Mouse (Mus musculus) urinary bladder, postnatal 14 days (tissue): ENCODE results near the gene Rps6ka3.

ENCODE experiments used
- DNase-seq: peaks from one replicate; pipeline ENCODE4 v3.0.0; 2021; ENCODE audit warnings: low spot score

The Rps6ka3 gene

DNA sequence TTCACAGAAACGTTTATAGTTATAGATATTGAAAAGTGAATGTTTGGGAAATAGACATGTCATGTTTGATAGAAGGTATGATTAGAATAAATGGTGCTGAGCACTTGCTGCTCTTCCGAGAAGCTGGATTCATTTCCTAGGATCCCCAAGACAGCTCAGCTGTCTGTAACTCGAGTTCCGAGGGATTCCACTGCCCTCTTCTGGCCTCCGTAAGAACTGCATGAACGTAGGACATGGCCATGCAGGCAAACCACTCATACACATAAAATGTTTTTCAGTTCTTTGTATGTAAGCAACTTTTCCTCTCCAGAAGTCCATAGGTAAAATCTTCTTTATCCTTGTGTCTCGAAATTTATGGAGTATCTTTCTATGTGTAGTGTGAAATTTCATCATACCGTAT, 111.2 kb downstream of the Rps6ka3 start:
- DNase-seq = peak; percentile 64

DNA sequence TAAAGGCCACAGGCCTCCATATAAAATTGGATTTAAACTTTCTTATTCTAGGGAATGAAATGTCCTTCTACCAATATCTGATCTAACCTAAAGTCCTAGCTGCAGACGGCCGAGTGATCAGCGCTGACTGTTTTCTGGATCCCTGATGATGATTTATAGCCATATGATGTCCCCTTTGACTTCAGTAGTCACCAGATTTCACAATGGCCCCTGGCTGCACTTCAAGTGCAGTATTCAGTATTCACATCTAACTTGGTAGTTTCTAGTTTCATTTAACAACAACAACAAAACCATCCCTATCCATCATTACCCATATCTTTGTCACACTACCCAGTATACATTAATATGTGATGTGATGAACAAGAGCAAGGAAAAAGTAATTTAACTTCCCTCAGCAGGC, 154.4 kb downstream of the Rps6ka3 start:
- DNase-seq = no peak

DNA sequence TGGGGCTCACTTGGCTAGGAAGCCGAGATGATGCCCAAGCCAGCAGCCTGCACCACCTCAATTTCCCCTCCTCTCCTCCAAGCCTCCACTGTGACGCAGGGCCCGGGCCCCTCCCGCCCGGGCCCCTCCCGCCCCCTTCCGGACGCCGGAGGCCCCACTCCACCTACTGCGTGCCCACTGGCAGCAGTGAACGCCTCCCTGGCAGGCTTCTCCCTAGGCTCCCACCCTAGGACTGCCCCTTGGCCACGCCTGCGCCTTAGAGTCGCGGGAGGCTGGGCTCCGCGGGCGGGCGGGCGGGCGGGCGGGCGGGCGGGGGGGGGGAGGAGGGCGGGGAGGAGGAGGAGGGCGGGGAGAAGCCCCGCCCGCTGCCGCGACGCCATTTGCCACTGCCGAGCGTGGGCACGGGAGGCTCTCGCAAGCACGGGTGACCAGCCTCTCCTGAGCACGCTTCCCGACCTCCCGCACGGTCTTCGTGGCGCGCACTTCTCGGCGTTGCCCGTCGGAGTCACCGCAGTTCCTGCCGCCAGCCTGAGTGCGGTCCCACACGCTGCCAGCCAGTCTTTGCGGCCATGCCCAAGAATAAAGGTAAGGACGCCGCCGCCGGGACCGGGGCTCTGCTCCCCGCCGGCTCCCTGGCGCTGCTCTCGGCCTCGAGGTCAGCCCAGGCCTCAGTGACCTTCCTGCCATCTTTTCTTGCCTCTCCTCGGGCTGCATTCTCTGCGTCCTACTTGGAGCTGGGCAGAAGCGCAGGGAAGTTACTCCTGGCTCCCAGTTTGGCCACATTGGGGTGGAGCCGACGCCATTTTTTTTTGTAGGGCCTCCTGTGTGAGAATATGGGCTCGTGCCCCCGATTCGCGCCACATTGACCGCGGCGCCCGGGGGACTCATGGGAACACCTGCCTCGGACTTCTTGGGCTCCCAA, 162.0 kb downstream of the Rps6ka3 start, which contains the start of gene Eif1ax:
Gene Eif1ax (plus strand): TSS at position 348 of the 922 bp plus-strand sequence.
- DNase-seq = peak; percentile 77

DNA sequence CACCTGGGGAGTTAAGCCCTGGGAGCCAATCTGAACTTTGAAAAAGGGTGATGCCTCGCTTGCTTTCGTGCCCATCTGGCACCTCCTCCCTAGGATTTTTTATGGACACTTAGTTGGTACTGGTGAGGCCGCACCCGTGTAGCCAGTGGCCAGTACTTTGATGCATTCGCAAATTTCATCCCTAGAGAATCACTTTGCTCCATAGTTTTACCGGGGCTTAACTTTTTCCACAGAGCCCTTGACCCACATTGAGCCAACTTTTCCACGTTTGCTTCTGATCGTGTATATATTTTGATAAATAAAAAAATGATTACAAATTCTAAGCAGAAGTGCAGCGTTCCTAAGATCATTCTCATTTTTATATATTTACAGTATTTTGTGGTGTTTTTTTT, 162.6 kb downstream of the Rps6ka3 start:
- no peak for DNase-seq

- DNase-seq = no peak
Measured at GRCm38 (mm10) chrX:159387105-159387504, 177.0 kb downstream of the Rps6ka3 start.

- DNase-seq = no peak
Measured at GRCm38 (mm10) chrX:159388953-159389352, 178.8 kb downstream of the Rps6ka3 start.

- DNase-seq = no peak
Measured at GRCm38 (mm10) chrX:159390347-159390962, 180.3 kb downstream of the Rps6ka3 start.

DNA sequence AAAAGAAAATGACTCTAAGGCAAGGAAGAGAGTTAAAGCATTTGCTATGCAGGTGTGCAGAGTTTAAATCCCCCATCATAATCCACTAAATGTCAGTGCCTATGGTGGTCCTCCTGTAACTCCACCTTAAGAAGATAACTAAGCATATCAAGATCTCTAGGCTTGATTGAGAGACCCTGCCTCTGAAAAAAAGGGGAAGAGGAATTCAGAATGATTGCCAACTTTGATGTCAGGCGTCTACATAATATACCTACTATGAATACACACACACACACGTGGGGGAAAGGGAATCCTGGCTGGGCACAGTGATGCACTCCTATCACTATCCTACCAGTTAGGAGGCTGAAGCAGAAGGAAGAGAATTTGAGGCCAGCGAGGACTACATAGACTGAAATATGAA, 181.1 kb downstream of the Rps6ka3 start:
- DNase-seq = no peak

DNA sequence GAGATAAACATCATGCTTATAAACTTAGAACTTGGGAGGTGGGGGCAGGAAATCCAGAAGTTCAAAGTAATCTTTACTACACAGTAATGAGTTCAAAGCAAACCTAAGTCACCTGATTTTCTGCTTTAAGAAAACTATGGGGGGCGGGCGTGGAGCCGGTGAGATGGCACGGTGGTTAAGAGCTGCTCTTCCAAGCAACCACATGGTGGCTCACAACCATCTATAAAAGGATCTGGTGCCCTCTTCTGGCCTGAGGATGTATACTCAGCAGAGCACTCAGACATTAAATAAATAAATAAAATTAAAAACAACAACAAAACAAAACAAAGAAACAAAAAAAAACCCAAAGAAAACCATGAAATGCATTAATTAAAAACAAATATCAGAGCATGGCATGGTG, 199.1 kb downstream of the Rps6ka3 start:
- DNase-seq = peak; percentile 3

DNA sequence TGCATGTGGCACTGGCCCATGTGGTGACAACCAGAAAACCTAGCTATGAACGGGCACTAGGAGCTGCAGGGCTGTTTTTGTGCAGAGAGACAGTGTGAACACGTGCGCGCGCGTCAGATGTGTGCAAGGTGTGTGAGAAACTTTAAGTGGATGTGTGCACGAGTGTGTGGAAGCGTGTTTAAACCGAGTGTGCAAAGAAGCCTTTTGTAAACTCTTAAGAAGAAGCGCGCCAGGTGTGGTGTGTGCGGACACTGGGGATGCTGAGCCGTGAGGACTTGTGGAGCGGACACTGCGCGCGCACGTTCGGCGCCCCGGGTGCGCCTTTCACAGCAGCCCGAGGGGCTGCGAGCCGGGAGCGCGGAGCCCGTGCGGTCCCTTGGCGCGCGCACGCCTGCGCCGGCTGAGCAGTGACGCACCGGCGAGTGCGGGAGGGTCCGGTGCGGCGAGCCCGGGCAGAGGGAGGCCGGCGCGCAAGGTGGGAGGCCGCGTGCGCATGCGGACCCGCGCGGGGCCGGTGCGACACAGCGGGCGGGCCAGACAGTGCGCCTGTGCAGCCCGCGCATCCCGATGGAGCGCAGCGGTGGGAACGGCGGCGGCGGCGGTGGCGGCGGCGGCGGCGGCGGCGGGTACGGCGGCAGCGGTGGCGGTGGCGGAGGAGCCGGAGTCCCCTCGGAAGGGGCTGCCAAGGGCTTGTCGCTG, 204.2 kb downstream of the Rps6ka3 start, which contains the start of gene Map7d2:
Gene Map7d2 (plus strand): TSS at position 443 of the 699 bp plus-strand sequence.
- DNase-seq = no peak

DNA sequence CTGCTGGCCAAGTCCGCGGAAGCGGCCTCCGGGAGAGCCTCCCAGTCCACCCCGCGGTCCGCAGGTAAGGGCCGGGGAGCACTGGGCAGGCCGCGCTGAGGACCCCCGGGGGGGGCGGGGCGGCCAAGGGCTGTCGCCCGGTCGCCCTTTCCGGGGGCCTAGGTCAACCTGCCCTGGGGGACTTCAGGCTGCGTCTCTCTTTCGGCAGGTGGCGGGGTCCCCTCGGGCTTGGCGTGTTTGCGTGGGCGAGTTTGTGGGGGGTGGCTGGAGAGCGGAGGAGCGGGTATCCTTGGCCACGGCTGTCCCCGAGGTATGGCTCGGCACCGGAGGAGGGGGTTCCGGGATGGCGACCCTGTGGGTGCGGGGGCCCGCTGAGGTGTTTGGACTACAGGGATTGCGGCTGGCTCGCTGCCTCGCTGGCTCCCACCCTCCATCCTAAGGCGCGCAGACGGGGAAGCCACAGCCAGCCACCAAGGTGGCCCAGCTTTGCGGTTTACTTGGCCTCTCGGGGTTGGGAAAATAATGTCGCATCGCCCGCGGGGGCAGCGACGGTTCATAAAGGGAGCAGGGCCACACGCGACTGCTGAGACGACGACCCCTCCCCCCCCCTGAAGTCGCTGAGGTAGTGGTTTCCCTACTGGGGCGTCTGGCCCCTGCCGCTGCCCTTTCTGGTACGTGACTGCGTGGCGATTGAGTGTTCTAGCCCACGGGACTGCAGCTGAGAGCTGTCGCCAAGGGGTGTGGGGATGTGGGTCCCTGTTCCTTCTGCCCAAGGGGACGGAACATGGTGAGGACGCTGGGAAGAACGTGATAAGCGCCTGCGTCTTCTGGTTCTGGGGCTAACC, 204.9 kb downstream of the Rps6ka3 start:
- DNase-seq = no peak
